Mouse (Mus musculus): ENCODE measurements at regions not wholly inside any gene's neighbourhood (a gene's known extent, or its start where the extent isn't known, plus 50 kb on each side); places are given as distances from the start of the nearest gene placed in this dataset.

MicroRNAs encoded in the stretch of these regions (microRNA counts, 519-probe panel; counts per million panel counts)
- 236 counts per million, percentile 44 among the panel's probes with 10 or more counts for microRNA mmu-miR-184

Small RNA genes lying in the stretch of these regions (microRNA-seq; reads per million reads assigned to microRNA genes)
- gene Mir184, result 18.5 reads per million, percentile 34 among the genes with 10 or more reads in this experiment

Measured in embryonic facial prominence, embryonic 13.5 days (tissue).